Mouse (Mus musculus) spleen, adult 2 months (tissue): ENCODE data around the gene Fam189a1.

Source experiments
- CTCF ChIP-seq: fragments of 200-500 bp; IDR thresholded peaks from 2 replicates; pipeline ENCODE4 v1.5.1; 2011; ENCODE audit warnings: mild to moderate bottlenecking, inconsistent platforms; ENCODE audit not compliant: insufficient read depth, insufficient read length, insufficient replicate concordance; ENCODE audit errors: extremely low read depth
- POLR2A ChIP-seq: fragments of 200-500 bp; IDR thresholded peaks from 2 replicates; pipeline ENCODE4 v1.6.1; 2011; ENCODE audit warnings: low read depth, low read length, inconsistent platforms

DNA sequence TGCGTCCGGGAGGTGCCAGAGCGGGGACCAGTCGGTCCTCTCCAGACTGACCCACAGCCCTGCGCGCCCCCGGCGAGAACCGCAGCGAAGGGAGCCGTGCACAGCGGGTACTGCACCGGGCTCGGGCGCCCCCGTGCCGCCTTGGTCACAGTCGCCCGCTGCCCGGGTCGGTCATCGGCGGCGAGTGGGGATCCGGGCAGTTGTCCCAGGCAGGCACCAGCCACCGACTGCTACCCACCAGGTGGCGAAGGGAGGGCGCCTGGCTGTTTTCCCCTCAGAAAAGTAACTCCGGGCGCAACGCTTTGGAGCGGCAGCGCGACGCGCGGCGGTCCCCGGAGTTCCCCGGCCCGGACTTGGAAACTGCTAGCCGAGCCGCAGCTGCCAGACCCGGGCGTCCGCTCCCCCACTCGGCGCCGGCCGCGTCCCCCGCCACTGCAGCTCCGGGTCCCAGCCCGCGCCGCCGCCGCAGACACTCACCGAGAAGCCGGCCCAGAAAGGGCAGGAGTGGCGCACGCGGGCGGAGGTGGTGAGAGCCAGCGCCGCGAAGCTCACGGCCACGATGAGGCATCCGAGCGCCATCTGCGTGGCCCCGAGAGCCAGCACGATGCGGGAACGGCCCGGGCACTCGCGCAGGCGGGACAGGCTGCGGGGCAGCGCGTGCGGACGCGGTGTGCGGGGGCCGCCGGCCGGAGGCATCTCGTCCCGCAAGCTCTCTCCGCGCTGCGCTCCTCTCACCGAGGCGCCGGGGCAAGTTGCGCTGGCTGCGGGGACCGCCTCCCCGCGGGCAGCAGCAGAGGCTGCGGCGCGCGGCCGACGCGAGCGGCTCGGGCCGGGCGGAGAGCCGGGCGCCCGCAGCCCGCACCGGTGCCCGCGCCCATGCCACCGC lies 499 bp downstream of the Fam189a1 start:
- no peak for TF ChIP-seq CTCF
- TF ChIP-seq POLR2A: no peak
